Mouse (Mus musculus): ENCODE data around the gene H2al1g.
"Not testable (repeated sequence)": the region's sequence is repeated elsewhere in the genome, so short reads cannot be mapped to it uniquely, and the experiment has no call there.

The H2al1g gene

DNA sequence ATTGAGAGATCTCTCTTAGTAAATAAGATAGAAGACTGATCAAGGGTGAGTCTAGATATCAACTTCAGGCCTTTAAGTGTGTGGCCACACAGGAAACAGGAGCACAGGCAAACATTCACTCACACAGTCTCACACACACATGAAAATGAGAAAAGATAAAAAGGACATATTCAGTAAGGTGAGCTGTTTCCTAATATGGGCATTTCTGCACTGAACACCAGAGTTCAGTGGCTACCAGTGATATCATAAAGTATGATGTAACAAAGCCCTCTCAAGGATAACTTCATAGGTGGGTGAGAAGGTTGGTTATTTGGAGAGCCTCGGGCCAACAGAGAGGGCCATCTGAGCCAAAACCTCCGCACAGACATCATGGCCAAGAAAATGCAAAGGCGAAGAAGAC is at the start of gene H2al1g:
H2al1g (plus strand) TSS at position 301 of the 400 bp plus-strand sequence.
- not testable (repeated sequence) for DNase-seq (ENCODE audit: low spot score)

DNA sequence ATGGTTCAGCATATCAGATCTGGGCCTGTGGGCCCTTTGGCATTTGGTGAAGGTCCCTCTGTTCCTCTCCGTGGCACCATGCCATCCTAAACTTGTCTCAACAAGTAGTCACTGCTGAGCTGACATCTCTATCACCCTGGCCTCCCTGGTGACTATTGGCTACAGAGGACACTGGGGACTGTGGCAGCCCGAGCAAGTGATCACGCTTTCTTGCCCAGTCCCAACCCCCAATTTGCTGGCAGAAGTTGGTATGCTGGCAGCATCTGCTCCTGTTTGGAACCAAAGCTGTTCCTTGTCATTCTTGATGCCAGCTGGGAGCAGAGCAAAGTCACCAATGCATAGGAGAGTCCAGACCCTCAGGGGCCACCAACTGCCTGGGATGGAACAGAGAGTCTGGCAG is 49.0 kb upstream of the H2al1g start:
- no peak for DNase-seq (ENCODE audit: low spot score)

GRCm38 (mm10) chrX:11273190-11273589 is 44.9 kb upstream of the H2al1g start:
- no peak for DNase-seq (ENCODE audit: low spot score)

DNA sequence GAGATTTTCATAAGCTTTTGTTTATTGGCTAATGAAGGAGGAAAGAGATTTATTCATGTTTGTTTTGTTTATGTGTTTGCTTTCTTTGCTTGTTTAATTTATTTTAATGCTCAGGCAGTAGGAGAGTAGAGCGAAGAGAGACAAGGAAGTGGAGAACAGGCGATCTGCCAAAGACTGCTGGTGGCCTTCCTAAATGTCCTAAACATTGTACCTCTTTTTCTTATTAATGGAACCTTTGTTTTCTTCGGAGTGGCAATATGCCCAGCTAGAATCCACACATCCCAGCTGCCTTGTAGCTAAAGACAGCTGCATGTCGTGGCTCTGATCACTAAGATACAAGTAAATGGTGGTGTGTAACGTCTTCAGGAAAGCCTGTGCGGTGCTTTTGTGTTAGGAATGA is 41.0 kb upstream of the H2al1g start:
- no peak for DNase-seq (ENCODE audit: low spot score)

GRCm38 (mm10) chrX:11280741-11281140 is 37.3 kb upstream of the H2al1g start:
- no peak for DNase-seq (ENCODE audit: low spot score)

DNA sequence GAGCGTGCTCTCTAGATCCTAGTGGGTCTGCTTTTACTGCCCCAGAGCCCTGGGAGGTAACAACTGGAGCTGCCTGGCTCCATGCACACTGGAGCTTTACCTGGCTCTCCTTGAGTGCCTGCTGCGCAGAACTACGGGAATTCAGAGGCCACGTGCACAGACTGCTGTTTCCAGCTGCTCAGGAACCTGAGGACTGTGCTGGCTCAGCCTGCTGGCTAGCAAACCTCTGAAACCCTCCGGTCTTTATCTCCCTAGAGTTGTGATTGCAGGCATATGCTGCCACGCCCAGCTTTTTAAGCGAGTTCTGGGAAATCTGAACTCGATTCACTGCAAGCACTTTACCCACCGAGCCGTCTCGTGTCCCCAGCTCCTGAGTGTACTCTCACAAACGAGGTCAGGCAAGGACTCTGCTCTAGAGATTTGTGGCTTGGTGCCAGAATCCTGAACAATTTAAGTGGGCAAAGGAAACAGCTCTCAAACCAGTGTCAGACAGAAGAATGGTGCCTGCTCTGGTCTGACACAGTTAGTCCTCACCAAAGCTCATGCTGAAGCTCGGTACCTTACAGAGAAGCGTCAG is 29.7 kb upstream of the H2al1g start:
- DNase-seq (ENCODE audit: low spot score): no peak

GRCm38 (mm10) chrX:11289244-11289643 is 28.8 kb upstream of the H2al1g start:
- DNase-seq (ENCODE audit: low spot score): no peak

GRCm38 (mm10) chrX:11298957-11299356 is 19.1 kb upstream of the H2al1g start, which contains the start of gene H2al1a:
Gene H2al1a (plus strand): TSS chrX:11299257.
- not testable (repeated sequence) for DNase-seq (ENCODE audit: low spot score)

- not testable (repeated sequence) for DNase-seq (ENCODE audit: low spot score)
Observed at GRCm38 (mm10) chrX:11302132-11302531, 15.9 kb upstream of the H2al1g start, which contains the start of gene H2al1b. Gene H2al1b (plus strand): TSS chrX:11302432.

GRCm38 (mm10) chrX:11305355-11305754 is 12.7 kb upstream of the H2al1g start, which contains the start of gene H2al1c:
Gene H2al1c (plus strand): TSS chrX:11305655.
- DNase-seq (ENCODE audit: low spot score): not testable (repeated sequence)

DNA sequence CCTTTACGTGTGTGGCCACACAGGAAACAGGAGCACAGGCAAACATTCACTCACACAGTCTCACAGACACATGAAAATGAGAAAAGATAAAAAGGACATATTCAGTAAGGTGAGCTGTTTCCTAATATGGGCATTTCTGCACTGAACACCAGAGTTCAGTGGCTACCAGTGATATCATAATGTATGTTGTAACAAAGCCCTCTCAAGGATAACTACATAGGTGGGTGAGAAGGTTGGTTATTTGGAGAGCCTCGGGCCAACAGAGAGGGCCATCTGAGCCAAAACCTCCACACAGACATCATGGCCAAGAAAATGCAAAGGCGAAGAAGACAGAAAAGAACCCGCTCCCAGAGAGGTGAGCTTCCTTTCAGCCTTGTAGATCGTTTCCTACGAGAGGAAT is 9.5 kb upstream of the H2al1g start, which contains the start of gene H2al1d:
H2al1d (plus strand) TSS at position 301 of the 400 bp plus-strand sequence.
- not testable (repeated sequence) for DNase-seq (ENCODE audit: low spot score)

- DNase-seq (ENCODE audit: low spot score): not testable (repeated sequence)
Observed at GRCm38 (mm10) chrX:11311634-11312033, 6.4 kb upstream of the H2al1g start, which contains the start of gene H2al1e. Gene H2al1e (plus strand): TSS chrX:11311934.

GRCm38 (mm10) chrX:11314858-11315257 is 3.2 kb upstream of the H2al1g start, which contains the start of gene H2al1f:
Gene H2al1f (plus strand): TSS chrX:11315158.
- DNase-seq (ENCODE audit: low spot score): not testable (repeated sequence)

GRCm38 (mm10) chrX:11321192-11321591 is 3.1 kb downstream of the H2al1g start, which contains the start of gene H2al1h:
Gene H2al1h (plus strand): TSS chrX:11321492.
- not testable (repeated sequence) for DNase-seq (ENCODE audit: low spot score)

DNA sequence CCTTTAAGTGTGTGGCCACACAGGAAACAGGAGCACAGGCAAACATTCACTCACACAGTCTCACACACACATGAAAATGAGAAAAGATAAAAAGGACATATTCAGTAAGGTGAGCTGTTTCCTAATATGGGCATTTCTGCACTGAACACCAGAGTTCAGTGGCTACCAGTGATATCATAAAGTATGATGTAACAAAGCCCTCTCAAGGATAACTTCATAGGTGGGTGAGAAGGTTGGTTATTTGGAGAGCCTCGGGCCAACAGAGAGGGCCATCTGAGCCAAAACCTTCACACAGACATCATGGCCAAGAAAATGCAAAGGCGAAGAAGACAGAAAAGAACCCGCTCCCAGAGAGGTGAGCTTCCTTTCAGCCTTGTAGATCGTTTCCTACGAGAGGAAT is 6.3 kb downstream of the H2al1g start, which contains the start of gene H2al1i:
H2al1i (plus strand) TSS at position 301 of the 400 bp plus-strand sequence.
- not testable (repeated sequence) for DNase-seq (ENCODE audit: low spot score)

GRCm38 (mm10) chrX:11327522-11327921 is 9.5 kb downstream of the H2al1g start, which contains the start of gene H2al1j:
Gene H2al1j (plus strand): TSS chrX:11327822.
- not testable (repeated sequence) for DNase-seq (ENCODE audit: low spot score)

DNA sequence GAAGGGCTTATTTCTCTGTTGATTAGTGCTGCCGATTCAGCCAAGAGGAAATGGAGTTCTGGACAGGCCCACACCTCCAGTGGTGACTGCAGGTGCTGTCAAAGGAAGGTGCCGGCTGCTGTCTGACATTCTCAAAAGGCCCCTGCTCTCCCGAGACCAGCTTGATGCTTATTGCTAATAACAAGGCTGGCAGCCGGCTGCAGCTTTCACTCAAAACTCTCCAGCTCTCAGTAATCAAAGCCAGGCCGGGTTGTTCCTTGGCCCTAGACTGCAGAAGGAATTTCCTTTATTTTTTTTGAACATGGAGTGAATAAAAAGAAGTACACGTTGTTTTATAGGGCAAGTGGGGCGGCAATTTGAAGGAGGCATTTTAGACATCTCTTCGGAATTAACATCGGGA is 27.7 kb downstream of the H2al1g start:
- no peak for DNase-seq (ENCODE audit: low spot score)

- no peak for DNase-seq (ENCODE audit: low spot score)
Observed at GRCm38 (mm10) chrX:11346756-11347155, 28.7 kb downstream of the H2al1g start.

- DNase-seq (ENCODE audit: low spot score): no peak
Observed at GRCm38 (mm10) chrX:11360823-11361222, 42.8 kb downstream of the H2al1g start.

GRCm38 (mm10) chrX:11361261-11361660 is 43.2 kb downstream of the H2al1g start:
- DNase-seq (ENCODE audit: low spot score): no peak

DNA sequence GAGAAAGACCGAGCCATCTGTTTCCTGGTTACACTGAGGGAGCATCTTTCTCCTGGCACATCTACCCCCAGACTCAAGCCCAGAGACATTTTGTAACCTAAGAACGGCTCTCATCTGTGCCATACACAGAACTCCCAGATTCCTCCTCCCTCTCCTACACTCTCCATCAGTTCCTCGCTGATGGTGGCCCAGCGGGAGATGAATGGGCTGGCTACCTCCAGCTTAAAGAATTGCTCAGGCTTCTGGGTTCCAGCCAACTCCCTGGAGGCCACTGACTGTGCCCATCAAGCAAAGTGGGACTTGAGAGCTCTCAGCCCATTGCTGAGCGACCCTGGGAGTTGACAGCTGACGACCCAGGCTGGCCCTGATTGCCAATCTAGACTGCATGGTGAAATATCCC is 45.8 kb downstream of the H2al1g start:
- no peak for DNase-seq (ENCODE audit: low spot score)

GRCm38 (mm10) chrX:11365151-11365550 is 47.1 kb downstream of the H2al1g start:
- DNase-seq (ENCODE audit: low spot score): no peak

Data from layer of hippocampus, adult 9-10 months (tissue).